Mouse (Mus musculus) megakaryocyte, embryonic 14.5 days (primary cell): ENCODE data around the gene Nnmt.

Experiments used
- FLI1 ChIP-seq: IDR thresholded peaks from 2 replicates; pipeline ENCODE4 v1.6.1; 2012; ENCODE audit warnings: low read length, inconsistent platforms, mixed read lengths
- GATA1 ChIP-seq: IDR thresholded peaks from 3 replicates; pipeline ENCODE4 v1.6.1; 2012; ENCODE audit warnings: mixed read lengths, low read length, inconsistent platforms, borderline replicate concordance

DNA sequence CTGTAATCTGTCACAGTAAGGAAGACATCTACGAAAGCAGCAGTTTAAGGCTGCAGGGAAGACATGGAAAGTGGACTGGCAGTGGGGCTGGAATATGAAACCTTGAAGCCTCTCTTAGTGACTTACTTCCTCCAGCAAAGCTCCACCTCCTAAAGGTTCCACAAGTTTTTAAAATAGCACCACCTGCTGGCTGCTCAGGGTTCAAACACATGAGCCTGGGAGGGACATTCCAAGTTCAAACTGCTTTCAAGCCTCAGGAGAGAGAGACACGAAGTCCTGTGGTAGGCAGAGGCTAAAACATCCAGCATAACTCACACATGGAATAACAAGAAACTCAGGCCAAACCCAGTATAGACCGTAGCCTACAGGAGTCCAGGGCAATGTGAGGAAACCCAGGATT, 39.4 kb upstream of the Nnmt start:
- no peak for TF ChIP-seq GATA1
- TF ChIP-seq FLI1, result no peak
